Mouse (Mus musculus) spleen, postnatal 4 days (tissue): ENCODE data around the gene Dnah11.
"Not testable (repeated sequence)": the region's sequence is repeated elsewhere in the genome, so short reads cannot be mapped to it uniquely, and the experiment has no call there.

Experiments used
- DNase-seq, 2 experiments: peaks; one replicate each; pipeline ENCODE4 v3.0.0; 2022; ENCODE audit warnings: low spot score in 2 of 2

The Dnah11 gene

DNA sequence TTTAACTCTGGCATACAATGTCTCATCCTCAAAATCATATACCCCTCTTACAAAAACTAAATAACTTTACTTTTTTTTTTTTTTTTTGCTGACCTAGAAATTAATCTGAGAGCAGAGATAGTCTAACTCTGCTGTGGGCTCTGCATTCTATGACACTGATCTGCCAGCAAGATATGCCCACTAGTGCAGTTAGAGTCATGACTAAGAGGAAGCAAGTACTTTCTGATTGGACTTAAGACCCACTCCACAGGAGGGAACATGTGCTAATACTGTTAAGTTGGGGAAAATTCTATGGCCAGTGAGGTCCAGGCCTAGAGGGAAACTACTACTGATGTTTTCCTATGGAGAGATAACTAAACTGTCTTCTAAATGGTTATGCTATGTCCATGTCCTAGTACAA lies 225.1 kb downstream of the Dnah11 start:
- DNase-seq: no peak

DNA sequence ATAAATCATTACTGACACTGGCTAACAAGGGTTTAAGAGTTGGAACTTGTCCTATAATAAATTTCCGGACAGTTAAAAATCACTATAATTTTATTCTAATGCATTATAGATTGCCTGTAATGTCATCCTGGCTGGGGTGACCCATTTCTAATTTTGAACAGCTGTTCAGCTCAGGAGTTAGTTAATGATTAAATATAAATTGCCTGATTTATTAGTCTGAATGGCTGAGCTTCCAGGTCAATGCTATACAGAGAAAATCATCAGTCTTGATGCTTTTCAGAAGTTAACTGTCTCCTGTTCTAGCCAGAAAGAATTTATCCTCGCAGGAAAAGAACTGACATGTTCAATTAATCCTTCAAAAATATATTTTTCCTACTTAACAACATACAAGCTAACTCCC lies 236.1 kb downstream of the Dnah11 start:
- no peak for DNase-seq

GRCm38 (mm10) chr12:117959213-117959612 lies 239.6 kb downstream of the Dnah11 start:
- no peak for DNase-seq

DNA sequence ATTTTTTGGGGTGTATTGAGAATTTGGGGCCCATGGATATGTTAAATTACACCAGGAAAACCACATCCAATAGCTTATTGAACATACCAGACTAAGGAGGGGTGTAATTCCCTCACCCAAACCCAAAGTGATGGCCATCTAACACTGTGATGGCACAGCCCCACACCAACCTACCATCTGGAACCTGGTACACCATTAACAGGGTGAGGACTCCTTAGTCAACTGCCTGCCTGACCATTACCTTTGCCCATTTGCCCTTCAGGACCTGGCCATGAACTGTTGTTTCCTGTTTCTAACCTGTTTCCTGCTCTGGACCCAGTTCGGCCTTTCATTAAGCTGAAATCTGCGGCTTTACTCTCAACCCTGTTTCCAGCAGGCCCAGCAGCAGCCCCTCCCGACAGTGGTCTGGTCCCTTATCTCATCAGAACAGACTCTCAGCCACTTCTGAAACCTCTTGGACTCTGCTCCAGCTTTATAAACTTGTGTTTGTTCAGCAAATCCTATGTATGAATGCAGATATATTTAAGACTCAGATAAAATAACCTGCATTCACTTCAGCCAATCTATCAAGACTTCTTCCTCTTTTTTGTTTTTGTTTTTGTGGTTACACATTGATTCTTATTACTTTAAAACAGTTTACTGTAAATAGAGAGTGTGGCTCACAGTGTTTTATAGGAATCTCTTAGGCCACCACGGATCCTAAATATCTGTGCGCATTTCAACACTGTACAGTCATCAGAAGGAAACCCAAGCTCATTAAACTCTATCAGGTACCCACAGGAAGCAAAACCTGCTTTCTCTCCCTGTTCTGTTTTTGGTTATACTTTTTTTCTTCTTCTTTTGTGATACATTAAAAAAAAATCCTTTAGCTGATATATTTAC lies 251.8 kb downstream of the Dnah11 start:
- no peak for DNase-seq

- no peak for DNase-seq
Measured at GRCm38 (mm10) chr12:117941947-117942346, 256.9 kb downstream of the Dnah11 start.

DNA sequence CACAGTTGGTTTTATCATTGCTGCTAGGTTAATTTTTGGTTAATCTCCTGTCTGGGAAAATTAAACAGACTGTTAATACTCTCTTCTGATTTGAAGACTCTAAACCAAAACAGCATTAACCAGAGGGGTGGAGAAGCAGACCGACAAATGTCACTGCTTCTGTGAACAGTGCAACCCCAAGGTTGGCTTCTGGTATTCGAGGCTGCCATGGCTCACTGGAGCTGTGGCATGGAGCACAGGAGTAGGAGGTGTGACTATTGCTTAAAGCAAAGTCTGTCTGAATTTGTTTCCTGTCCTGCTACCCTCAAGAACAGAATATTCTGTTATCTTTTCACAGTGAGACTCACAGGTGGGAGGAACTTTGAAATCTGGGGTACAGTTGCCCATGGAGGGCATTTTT lies 260.6 kb downstream of the Dnah11 start:
- no peak for DNase-seq

DNA sequence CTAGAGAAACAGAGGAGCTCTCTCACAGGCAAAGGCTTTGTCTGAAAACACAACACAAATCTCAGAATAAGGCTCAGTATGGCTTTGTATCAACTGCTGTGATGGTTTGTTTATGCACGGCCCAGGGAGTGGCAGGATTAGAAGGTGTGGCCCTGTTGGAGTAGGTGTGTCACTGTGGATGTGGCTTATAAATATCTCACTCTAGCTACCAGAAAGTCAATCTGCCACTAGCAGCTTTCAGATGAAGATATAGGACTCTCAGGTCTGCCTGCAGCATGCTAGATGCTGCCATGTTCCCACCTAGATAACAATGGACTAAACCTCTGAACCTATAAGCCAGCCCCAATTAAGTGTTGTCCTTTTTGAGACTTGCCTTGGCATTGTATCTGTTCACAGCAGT lies 266.8 kb downstream of the Dnah11 start:
- DNase-seq: no peak

DNA sequence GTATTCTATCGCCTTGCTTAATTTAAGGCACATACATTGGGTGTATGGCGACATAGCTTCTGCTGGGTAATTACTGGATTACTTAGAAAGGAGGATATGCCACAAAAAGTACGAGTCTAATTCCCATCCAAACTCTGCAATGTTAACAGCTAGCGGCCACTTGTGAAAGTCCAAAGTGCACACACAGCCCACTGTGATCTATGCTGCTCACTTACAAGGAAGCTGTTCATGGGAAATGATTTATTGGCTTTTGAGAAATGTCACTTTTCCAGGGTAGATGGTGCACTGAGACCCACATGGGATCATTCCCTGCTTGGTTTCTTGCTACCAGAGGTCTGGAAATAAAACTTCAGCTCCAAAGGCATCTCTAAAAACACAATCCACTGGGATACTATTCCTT lies 269.1 kb downstream of the Dnah11 start:
- DNase-seq: no peak

DNA sequence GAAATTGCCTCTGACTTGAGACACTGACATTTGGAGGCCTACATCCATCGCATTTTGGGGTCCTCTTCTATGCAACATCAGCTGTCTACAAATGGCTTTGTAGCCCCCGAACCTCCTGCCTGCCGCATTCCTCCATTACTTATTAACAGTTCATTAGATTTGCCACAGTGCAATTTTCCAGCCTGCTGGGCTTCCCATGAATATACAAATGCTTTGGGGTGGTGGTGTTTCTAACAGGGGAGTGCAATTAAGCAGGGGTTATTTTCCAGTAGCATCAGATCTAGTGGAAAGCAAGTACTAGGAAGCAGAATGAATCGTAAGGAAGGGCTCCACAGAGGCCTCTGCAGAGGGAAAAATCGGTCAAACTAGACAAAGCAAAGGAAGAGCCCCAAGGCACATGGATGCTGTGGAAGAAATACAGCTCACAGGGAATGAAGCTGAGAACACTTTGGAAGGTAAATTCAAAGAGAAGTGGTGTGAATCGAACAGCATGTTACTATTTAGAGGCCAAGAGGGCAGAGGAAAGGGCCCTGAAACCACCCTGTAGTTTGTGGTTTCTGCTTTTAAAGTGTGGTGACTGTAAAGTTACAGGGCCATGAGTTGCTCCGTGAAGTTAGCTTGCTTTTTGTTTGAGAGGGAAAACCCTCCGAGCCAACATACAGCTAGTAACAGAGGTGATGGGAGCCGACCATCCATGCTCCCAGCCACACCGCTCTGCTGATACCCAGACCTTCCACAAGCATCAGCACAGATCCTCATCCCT lies 282.8 kb downstream of the Dnah11 start:
- no peak for DNase-seq

GRCm38 (mm10) chr12:117914613-117915245 lies 284.1 kb downstream of the Dnah11 start:
- DNase-seq: no peak

GRCm38 (mm10) chr12:117911396-117911795 lies 287.4 kb downstream of the Dnah11 start:
- DNase-seq: no peak

DNA sequence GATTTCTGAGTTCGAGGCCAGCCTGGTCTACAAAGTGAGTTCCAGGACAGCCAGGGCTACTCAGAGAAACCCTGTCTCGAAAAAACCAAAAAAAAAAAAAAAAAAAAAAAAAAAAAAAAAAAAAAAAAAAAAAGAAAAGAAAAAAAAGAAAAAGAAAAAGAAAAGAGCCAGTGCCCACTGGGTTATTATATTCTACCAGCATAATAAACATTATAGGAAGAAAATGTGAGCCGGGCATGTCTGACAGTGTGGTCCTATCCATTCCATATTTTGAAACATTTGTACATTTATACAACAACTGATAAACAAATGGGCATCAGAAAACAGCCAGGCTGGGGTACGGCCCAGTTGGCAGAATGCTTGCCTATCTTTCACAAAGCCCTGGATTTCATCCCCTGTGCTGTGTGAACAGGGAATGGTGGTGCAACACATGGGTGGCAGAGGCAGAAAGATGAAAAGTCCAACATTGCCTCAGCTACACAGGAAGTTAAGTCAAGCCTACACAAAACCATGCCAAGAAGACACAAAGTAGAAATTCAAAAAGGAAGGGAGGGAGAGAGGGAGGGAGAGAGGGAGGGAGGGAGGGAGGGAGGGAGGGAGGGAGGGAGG lies 293.5 kb downstream of the Dnah11 start:
- not testable (repeated sequence) for DNase-seq

GRCm38 (mm10) chr12:117903671-117904070 lies 295.2 kb downstream of the Dnah11 start:
- DNase-seq: no peak

- not testable (repeated sequence) for DNase-seq
Measured at GRCm38 (mm10) chr12:117901352-117901751, 297.5 kb downstream of the Dnah11 start.

DNA sequence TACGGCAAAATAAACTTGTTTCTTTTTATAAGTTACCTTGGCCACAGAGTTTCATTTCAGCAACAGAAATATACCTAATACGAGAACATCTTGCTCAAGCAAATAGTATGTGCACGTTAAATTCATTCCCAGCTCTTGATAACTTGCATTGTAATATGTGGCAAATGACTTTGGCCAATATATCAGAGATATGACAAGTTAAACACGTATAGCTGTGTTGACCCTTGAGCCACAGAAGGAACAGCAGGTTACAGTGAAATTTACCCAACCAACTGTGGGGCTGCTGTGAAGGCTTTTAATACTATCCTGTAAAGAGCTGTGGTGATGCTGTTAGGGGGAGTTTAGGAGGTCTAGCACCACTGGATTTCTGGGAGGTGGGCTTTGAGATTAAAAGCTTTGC lies 298.0 kb downstream of the Dnah11 start:
- DNase-seq: not testable (repeated sequence)

- no peak for DNase-seq
Measured at GRCm38 (mm10) chr12:117887422-117887821, 311.4 kb downstream of the Dnah11 start.

DNA sequence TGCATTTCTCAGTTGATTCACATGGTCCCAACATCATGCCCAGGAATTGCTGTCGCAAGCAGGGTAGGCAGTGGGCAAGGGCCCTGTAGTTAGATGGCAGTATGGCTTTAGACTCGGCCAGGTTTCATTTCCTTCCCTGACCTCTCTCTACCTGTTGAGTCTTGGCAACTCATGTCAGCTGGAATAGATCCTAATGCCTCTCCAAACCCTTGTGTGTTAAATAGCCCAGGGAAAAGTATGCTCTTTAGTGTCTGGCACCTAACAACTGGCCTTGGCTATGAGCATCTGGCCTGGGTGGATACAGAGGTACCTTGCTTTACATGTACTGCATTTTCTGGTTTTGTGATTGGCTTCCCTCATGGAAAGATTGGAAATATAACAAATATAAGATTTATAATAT lies 314.2 kb downstream of the Dnah11 start:
- DNase-seq: no peak

GRCm38 (mm10) chr12:117878341-117878740 lies 320.5 kb downstream of the Dnah11 start:
- no peak for DNase-seq

GRCm38 (mm10) chr12:117872265-117872664 lies 326.6 kb downstream of the Dnah11 start:
- DNase-seq: no peak

DNA sequence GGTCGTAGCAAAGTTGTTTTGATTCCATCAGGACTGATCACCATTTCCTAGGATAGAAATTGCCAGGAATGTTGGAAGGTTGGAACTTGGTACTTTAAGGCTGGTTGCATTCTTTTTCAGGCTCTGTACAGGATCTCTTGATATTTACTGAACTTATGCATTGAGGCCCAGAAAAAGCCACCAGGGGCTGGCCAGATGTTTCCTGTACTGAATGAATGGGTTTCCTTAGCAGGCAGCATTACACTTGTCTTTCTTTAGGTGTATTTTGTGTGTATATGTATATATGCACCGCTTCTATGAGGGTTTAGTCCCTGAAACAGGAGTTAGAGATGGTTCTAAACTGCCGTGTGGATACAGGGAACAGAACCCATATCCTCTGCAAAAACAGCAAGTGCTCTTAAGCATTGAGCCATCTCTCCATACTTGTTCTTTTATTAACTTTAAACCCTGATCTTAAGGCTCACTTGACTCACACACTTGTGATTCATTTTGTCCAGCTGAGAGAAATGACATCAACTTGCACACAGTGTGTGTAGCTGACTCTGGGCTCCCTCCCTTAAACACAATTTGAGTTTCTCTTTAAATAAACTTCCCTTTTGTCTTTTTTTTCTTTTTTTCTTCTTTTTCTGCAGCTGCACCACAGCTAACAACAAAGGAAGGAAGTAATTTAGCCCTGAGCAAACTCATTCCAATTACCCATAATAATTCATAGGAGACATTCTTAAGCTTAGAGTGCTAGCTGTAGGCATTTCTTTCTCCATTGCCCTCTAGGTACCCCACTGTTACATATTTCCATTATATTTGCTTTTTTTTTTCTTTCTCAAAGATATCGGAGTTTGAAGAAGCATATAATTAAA lies 330.9 kb downstream of the Dnah11 start:
- no peak for DNase-seq

- DNase-seq: no peak
Measured at GRCm38 (mm10) chr12:117862655-117863054, 336.2 kb downstream of the Dnah11 start.
